Mouse (Mus musculus): ENCODE measurements around the gene Lmtk2. TPM values are rescaled to one million over a fixed set of nuclear protein-coding genes. Genes with fewer than 3 reads are reported as not detected.

Lmtk2 gene
- polyA plus RNA-seq, 1 experiment from 2014 or later: 11.2 TPM

- Histone ChIP-seq H3K27ac (no peak overlapping the region), H3K9me3 (ENCODE audit: control insufficient read depth, low read length) (no peaks in the 10 kb centered on the region), H3K27me3 (ENCODE audit: control insufficient read depth, insufficient read depth, low read length) (no peaks in the 10 kb centered on the region), H3K4me2 (replicated peaks) (no peak overlapping the region), H3K4me3 (replicated peaks; ENCODE audit: low read length) (no peak overlapping the region), H3K9ac (no peak overlapping the region), H3K36me3 (replicated peaks; ENCODE audit: control insufficient read depth, insufficient read depth) (peaks cover 17% of the 10 kb centered on the region), H3K4me1 (replicated peaks; ENCODE audit: control insufficient read depth, insufficient read depth, low read length) (no peaks in the 10 kb centered on the region; the same call in 1 of the 2 replicates)
- DNase-seq (ENCODE audit: low spot score): no peak
- 76% methylated on average over 7 of the region's 7 CpGs for WGBS
- no peak for ATAC-seq (ENCODE audit: low FRiP score)
These were observed 94.2 kb downstream of the Lmtk2 start for GRCm38 (mm10) chr5:144194416-144194815.

- H3K27ac ChIP-seq: no peak overlapping the region
- peaks cover 27% of the 10 kb centered on the region for H3K36me3 ChIP-seq (replicated peaks; ENCODE audit: control insufficient read depth, insufficient read depth)
- ATAC-seq (ENCODE audit: low FRiP score) (no peak), DNase-seq (ENCODE audit: low spot score) (no peak)
- WGBS: 88% methylated on average over 8 of the region's 8 CpGs
- H3K9me3 ChIP-seq (ENCODE audit: control insufficient read depth, low read length): no peaks in the 10 kb centered on the region
- H3K27me3 ChIP-seq (ENCODE audit: control insufficient read depth, insufficient read depth, low read length): no peaks in the 10 kb centered on the region
- no peaks in the 10 kb centered on the region for H3K4me1 ChIP-seq (replicated peaks; ENCODE audit: control insufficient read depth, insufficient read depth, low read length)
- H3K4me3 ChIP-seq (replicated peaks; ENCODE audit: low read length): no peak overlapping the region
- H3K9ac ChIP-seq: no peak overlapping the region
- no peak overlapping the region for H3K4me2 ChIP-seq (replicated peaks)
These were observed 95.3 kb downstream of the Lmtk2 start for GRCm38 (mm10) chr5:144195567-144195966.

GRCm38 (mm10) chr5:144200616-144201015 lies 100.4 kb downstream of the Lmtk2 start:
- no peak overlapping the region for H3K9ac ChIP-seq
- H3K9me3 ChIP-seq (ENCODE audit: control insufficient read depth, low read length): peaks cover 7% of the 10 kb centered on the region; the same call in 1 of the 2 replicates
- WGBS: 76% methylated on average over 11 of the region's 11 CpGs
- DNase-seq (ENCODE audit: low spot score) (peak; percentile 29), ATAC-seq (ENCODE audit: low FRiP score) (no peak)
- H3K4me3 ChIP-seq (replicated peaks; ENCODE audit: low read length): no peak overlapping the region
- H3K27me3 ChIP-seq (ENCODE audit: control insufficient read depth, insufficient read depth, low read length): no peaks in the 10 kb centered on the region
- H3K4me2 ChIP-seq (replicated peaks): no peak overlapping the region
- peaks cover 68% of the 10 kb centered on the region for H3K36me3 ChIP-seq (replicated peaks; ENCODE audit: control insufficient read depth, insufficient read depth)
- no peaks in the 10 kb centered on the region for H3K4me1 ChIP-seq (replicated peaks; ENCODE audit: control insufficient read depth, insufficient read depth, low read length)
- H3K27ac ChIP-seq: no peak overlapping the region

GRCm38 (mm10) chr5:144202430-144202829 lies 102.2 kb downstream of the Lmtk2 start:
- Histone ChIP-seq H3K4me1 (replicated peaks; ENCODE audit: control insufficient read depth, insufficient read depth, low read length) (no peaks in the 10 kb centered on the region), H3K27me3 (ENCODE audit: control insufficient read depth, insufficient read depth, low read length) (no peaks in the 10 kb centered on the region), H3K36me3 (replicated peaks; ENCODE audit: control insufficient read depth, insufficient read depth) (peaks cover 82% of the 10 kb centered on the region), H3K9ac (no peak overlapping the region), H3K27ac (no peak overlapping the region), H3K4me3 (replicated peaks; ENCODE audit: low read length) (no peak overlapping the region), H3K4me2 (replicated peaks) (no peak overlapping the region), H3K9me3 (ENCODE audit: control insufficient read depth, low read length) (peaks cover 7% of the 10 kb centered on the region; the same call in 1 of the 2 replicates)
- no peak for DNase-seq (ENCODE audit: low spot score)
- WGBS: 96% methylated on average over 6 of the region's 6 CpGs
- ATAC-seq (ENCODE audit: low FRiP score): no peak

- H3K4me2 ChIP-seq (replicated peaks): no peak overlapping the region
- peaks cover 83% of the 10 kb centered on the region for H3K36me3 ChIP-seq (replicated peaks; ENCODE audit: control insufficient read depth, insufficient read depth)
- H3K9ac ChIP-seq: no peak overlapping the region
- no peak for ATAC-seq (ENCODE audit: low FRiP score)
- no peak overlapping the region for H3K4me3 ChIP-seq (replicated peaks; ENCODE audit: low read length)
- no peaks in the 10 kb centered on the region for H3K27me3 ChIP-seq (ENCODE audit: control insufficient read depth, insufficient read depth, low read length)
- no peaks in the 10 kb centered on the region for H3K4me1 ChIP-seq (replicated peaks; ENCODE audit: control insufficient read depth, insufficient read depth, low read length)
- H3K27ac ChIP-seq: no peak overlapping the region
- H3K9me3 ChIP-seq (ENCODE audit: control insufficient read depth, low read length): peaks cover 7% of the 10 kb centered on the region; the same call in 1 of the 2 replicates
- DNase-seq (ENCODE audit: low spot score): no peak
- WGBS: 90% methylated on average over 10 of the region's 10 CpGs
These were observed 103.2 kb downstream of the Lmtk2 start for GRCm38 (mm10) chr5:144203398-144203959.

- ATAC-seq (ENCODE audit: low FRiP score): no peak
- Histone ChIP-seq H3K9ac (no peak overlapping the region), H3K4me1 (replicated peaks; ENCODE audit: control insufficient read depth, insufficient read depth, low read length) (no peaks in the 10 kb centered on the region), H3K4me2 (replicated peaks) (no peak overlapping the region), H3K9me3 (ENCODE audit: control insufficient read depth, low read length) (peaks cover 7% of the 10 kb centered on the region; the same call in 1 of the 2 replicates), H3K36me3 (replicated peaks; ENCODE audit: control insufficient read depth, insufficient read depth) (peaks cover 77% of the 10 kb centered on the region), H3K27me3 (ENCODE audit: control insufficient read depth, insufficient read depth, low read length) (no peaks in the 10 kb centered on the region), H3K4me3 (replicated peaks; ENCODE audit: low read length) (no peak overlapping the region), H3K27ac (no peak overlapping the region)
- no peak for DNase-seq (ENCODE audit: low spot score)
- WGBS: 94% methylated on average over 12 of the region's 12 CpGs
These were observed 104.1 kb downstream of the Lmtk2 start for GRCm38 (mm10) chr5:144204303-144204702.

GRCm38 (mm10) chr5:144204911-144205310 lies 104.7 kb downstream of the Lmtk2 start:
- DNase-seq (ENCODE audit: low spot score) (no peak), ATAC-seq (ENCODE audit: low FRiP score) (no peak)
- H3K4me1 ChIP-seq (replicated peaks; ENCODE audit: control insufficient read depth, insufficient read depth, low read length): no peaks in the 10 kb centered on the region
- H3K9ac ChIP-seq: no peak overlapping the region
- H3K27me3 ChIP-seq (ENCODE audit: control insufficient read depth, insufficient read depth, low read length): no peaks in the 10 kb centered on the region
- H3K4me2 ChIP-seq (replicated peaks): no peak overlapping the region
- H3K36me3 ChIP-seq (replicated peaks; ENCODE audit: control insufficient read depth, insufficient read depth): peaks cover 80% of the 10 kb centered on the region
- 73% methylated on average over 10 of the region's 10 CpGs for WGBS
- H3K4me3 ChIP-seq (replicated peaks; ENCODE audit: low read length): no peak overlapping the region
- H3K9me3 ChIP-seq (ENCODE audit: control insufficient read depth, low read length): peaks cover 7% of the 10 kb centered on the region; the same call in 1 of the 2 replicates
- H3K27ac ChIP-seq: no peak overlapping the region

- 0 out of 2 replicates have a peak, but pooled peaks have one; percentile 5 for ATAC-seq (ENCODE audit: low FRiP score)
- Histone ChIP-seq H3K36me3 (replicated peaks; ENCODE audit: control insufficient read depth, insufficient read depth) (peaks cover 80% of the 10 kb centered on the region), H3K9me3 (ENCODE audit: control insufficient read depth, low read length) (peaks cover 7% of the 10 kb centered on the region; the same call in 1 of the 2 replicates), H3K4me3 (replicated peaks; ENCODE audit: low read length) (no peak overlapping the region), H3K27me3 (ENCODE audit: control insufficient read depth, insufficient read depth, low read length) (no peaks in the 10 kb centered on the region), H3K4me1 (replicated peaks; ENCODE audit: control insufficient read depth, insufficient read depth, low read length) (no peaks in the 10 kb centered on the region), H3K9ac (no peak overlapping the region), H3K27ac (no peak overlapping the region), H3K4me2 (replicated peaks) (no peak overlapping the region)
- 95% methylated on average over 15 of the region's 15 CpGs for WGBS
- no peak for DNase-seq (ENCODE audit: low spot score)
These were observed 105.8 kb downstream of the Lmtk2 start for GRCm38 (mm10) chr5:144206069-144206468.

GRCm38 (mm10) chr5:144207478-144207877 lies 107.2 kb downstream of the Lmtk2 start:
- Histone ChIP-seq H3K36me3 (replicated peaks; ENCODE audit: control insufficient read depth, insufficient read depth) (peaks cover 81% of the 10 kb centered on the region), H3K27me3 (ENCODE audit: control insufficient read depth, insufficient read depth, low read length) (no peaks in the 10 kb centered on the region)

More at GRCm38 (mm10) chr5:144207478-144207877, 107.2 kb downstream of the Lmtk2 start:
- Histone ChIP-seq H3K9ac (no peak overlapping the region), H3K4me2 (replicated peaks) (no peak overlapping the region), H3K4me3 (replicated peaks; ENCODE audit: low read length) (no peak overlapping the region), H3K27ac (no peak overlapping the region), H3K4me1 (replicated peaks; ENCODE audit: control insufficient read depth, insufficient read depth, low read length) (no peaks in the 10 kb centered on the region), H3K9me3 (ENCODE audit: control insufficient read depth, low read length) (peaks cover 4% of the 10 kb centered on the region; the same call in 1 of the 2 replicates)
- ATAC-seq (ENCODE audit: low FRiP score) (peak; percentile 12; the same call in 1 of the 2 replicates), DNase-seq (ENCODE audit: low spot score) (peak; percentile 64)
- 57% methylated on average over 11 of the region's 11 CpGs for WGBS

Data from hindbrain, embryonic 14.5 days (tissue).